In genomic region chr8:11009431-11010071, GRCm38 (mm10) we compare ENCODE assay signal across 8 mouse cellular contexts. TPM values are rescaled to one million over a fixed set of nuclear protein-coding genes. Genes with fewer than 3 reads are reported as not detected.
DNase-seq lines count a peak whose midpoint lies in the region; ATAC-seq lines count a peak whose summit lies in the region.

No protein-coding gene starts in this region.

- no peaks in the 10 kb centered on the region for H3K27me3 ChIP-seq in hindbrain, embryonic 14.5 days (ENCODE audit: control insufficient read depth, insufficient read depth, low read length)

- no peaks in the 10 kb centered on the region for H3K36me3 ChIP-seq in hindbrain, embryonic 14.5 days (replicated peaks; ENCODE audit: control insufficient read depth, insufficient read depth)

- no peaks in the 10 kb centered on the region for H3K9me3 ChIP-seq in hindbrain, embryonic 14.5 days (ENCODE audit: control insufficient read depth, low read length)

- peak overlapping the region; percentile 93 for H3K4me2 ChIP-seq in hindbrain, embryonic 14.5 days (replicated peaks)

- under 1% methylated on average over 53 of the region's 62 CpGs for WGBS in hindbrain, embryonic 14.5 days

- DNase-seq in NIH3T3 (ENCODE audit: low read depth) = peak; percentile 91
- DNase-seq in cerebellum, adult 8-10 months = peak; percentile 76
- DNase-seq in hindbrain, embryonic 14.5 days (ENCODE audit: low spot score) = peak; percentile 76
- peak; percentile 57 to 71 for DNase-seq in left cerebral cortex, adult 9 months (ENCODE audit: low spot score in 2 of 2)
- DNase-seq in right cerebral cortex, postnatal 14 days = peak; percentile 71
- DNase-seq in urinary bladder, postnatal 25 days (ENCODE audit: low spot score) = peak; percentile 63

- peak overlapping the region; percentile 88 for H3K9ac ChIP-seq in hindbrain, embryonic 14.5 days

- ATAC-seq in frontal cortex, adult (ENCODE audit: low TSS enrichment) = peak; percentile 55
- peak; percentile 56 for ATAC-seq in hindbrain, embryonic 14.5 days (ENCODE audit: low FRiP score)
- peak; percentile 20 for ATAC-seq in megakaryocyte, adult 5-6 weeks (ENCODE audit: poor library complexity, severe bottlenecking)

- peak overlapping the region; percentile 90 for H3K4me3 ChIP-seq in hindbrain, embryonic 14.5 days (replicated peaks; ENCODE audit: low read length)

- H3K4me1 ChIP-seq in hindbrain, embryonic 14.5 days (replicated peaks; ENCODE audit: control insufficient read depth, insufficient read depth, low read length) = peaks cover 48% of the 10 kb centered on the region

- peak overlapping the region; percentile 100 for H3K27ac ChIP-seq in hindbrain, embryonic 14.5 days

RNA-seq across cellular contexts. Expression of gene Irs2, which starts 1.3 kb away (rescaled TPM):
- polyA plus RNA-seq in hindbrain, embryonic 14.5 days (2014; fragmentation: Nextera tagmentation; extraction: Ambion mirVana) = 5.4 and 5.8 TPM in 2 replicates
- total RNA-seq in megakaryocyte, adult 5-6 weeks (2015) = 12.3 and 12.5 TPM in 2 replicates
- total RNA-seq in megakaryocyte, adult 5-6 weeks (2017) = 7.6 and 10.9 TPM in 2 replicates

Comparison
In these comparisons a context has a peak if more than half of its experiments do, and no peak if none do; other contexts are left out.
1. Peak in every context shown above with its lines: DNase-seq, ATAC-seq, H3K4me3 ChIP-seq and H3K27ac ChIP-seq.